Mouse (Mus musculus) adrenal gland, adult 10 weeks (tissue): Measurements from ENCODE around the gene Iqcj. TPM values are rescaled to one million over a fixed set of nuclear protein-coding genes. Genes with fewer than 3 reads are reported as not detected.

Source experiments
- polyA plus RNA-seq: library from polyadenylated mRNA; stranded (reverse); fragments of 350-450 nt; fragmentation: Illumina TruSeq; extraction: RNeasy Lipid Tissue Mini Kit (QIAGEN cat#74804); gene quantifications from one replicate; pipeline ENCODE4 v1.2.3, GENCODE M21; 2014; ENCODE audit warnings: low read depth, low replicate concordance

Gene Iqcj
- not detected for polyA plus RNA-seq

DNA sequence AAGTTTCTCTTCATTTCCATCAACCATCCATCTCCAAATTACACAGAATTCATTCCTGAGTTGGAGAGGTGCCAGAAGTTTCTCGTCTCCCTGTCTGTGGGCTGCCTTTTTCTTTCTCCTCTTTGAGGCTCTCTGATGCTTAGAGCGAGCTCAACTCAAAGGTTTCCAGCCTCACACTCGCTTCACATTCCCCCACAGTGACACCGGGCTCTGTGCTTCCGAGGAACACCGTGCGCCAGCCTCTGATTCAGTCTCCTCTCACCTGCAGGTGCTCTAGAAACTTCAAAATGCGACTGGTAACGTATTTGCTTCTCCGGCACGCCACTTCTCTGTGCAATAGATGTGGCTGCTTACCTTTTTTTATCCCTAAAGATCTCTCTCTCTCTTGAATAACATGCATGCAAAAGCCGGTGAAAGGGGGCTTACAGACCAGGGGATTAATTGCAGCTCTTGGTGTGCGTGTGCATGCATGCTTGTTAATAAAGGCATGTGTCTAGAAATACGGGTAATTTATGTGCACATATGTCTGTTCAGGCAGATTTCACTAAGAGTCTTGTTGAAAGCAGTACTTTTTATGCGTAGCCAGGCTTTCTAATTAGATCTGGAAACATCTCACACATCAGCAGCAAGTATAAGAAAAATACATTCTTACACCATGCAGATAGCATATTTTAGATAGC is at the start of gene Iqcj, which contains the start of gene Iqschfp:
Iqcj (plus strand) TSS at position 195 of the 680 bp plus-strand sequence.
Iqschfp (plus strand) TSS at position 207 of the 680 bp plus-strand sequence.

DNA sequence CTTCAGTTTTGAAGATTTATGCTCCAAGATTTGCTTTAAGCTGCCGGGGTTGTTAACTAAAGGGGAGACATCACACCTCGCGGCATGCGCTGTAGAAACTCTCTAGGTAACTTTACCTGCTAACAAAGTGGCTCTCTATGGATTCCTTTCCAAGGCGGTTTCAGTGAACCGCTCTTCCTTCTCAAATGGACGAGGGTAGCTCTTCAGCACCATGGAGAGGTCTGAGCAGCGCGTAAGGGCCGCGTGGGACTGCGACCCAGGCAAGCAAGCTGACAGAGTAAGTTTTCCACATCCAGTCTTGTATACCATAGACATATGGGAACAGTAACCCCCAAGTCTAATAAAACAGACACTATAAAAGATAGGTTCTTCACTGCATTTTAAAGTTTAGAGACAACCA is 172.7 kb downstream of the Iqcj start, which contains the start of gene Schip1:
Schip1 (plus strand) TSS at position 72 of the 400 bp plus-strand sequence.

Other genes starting within 250 kb of the Iqcj start
- not detected for gene Iqschfp, start within 50 bp of the Iqcj start, polyA plus RNA-seq
- gene Schip1, start 172.6 kb downstream of the Iqcj start, polyA plus RNA-seq: 8.1 TPM